Mouse (Mus musculus) heart, embryonic 15.5 days (tissue): ENCODE measurements at regions not wholly inside any gene's neighbourhood (a gene's known extent, or its start where the extent isn't known, plus 50 kb on each side); places are given as distances from the start of the nearest gene placed in this dataset.

Experiments used
- ATAC-seq: fragments of 200-750 bp; cut with Nextera tagmentation; replicated peaks from 2 replicates; pipeline ENCODE4 v1.8.0; 2017; ENCODE audit warnings: low read depth, moderate TSS enrichment; ENCODE audit not compliant: insufficient number of reproducible peaks, insufficient read depth, low FRiP score
- H3K27ac ChIP-seq: fragments of 300-500 bp; sonication (generic); 2 replicates; pipeline ENCODE4 v1.5.1; 2015; ENCODE audit warnings: mild to moderate bottlenecking, inconsistent platforms
- H3K27me3 ChIP-seq: fragments of 300-500 bp; sonication (generic); 2 replicates; pipeline ENCODE4 v1.6.1; 2015; ENCODE audit warnings: inconsistent platforms
- H3K36me3 ChIP-seq: fragments of 300-500 bp; sonication (generic); 2 replicates; pipeline ENCODE4 v1.6.1; 2015; ENCODE audit warnings: mild to moderate bottlenecking, inconsistent platforms
- H3K4me1 ChIP-seq: fragments of 300-500 bp; sonication (generic); replicated peaks from 2 replicates; pipeline ENCODE4 v1.6.1; 2015; ENCODE audit warnings: inconsistent platforms
- H3K4me2 ChIP-seq: fragments of 300-500 bp; sonication (generic); 2 replicates; pipeline ENCODE4 v1.6.1; 2015; ENCODE audit warnings: inconsistent platforms, mild to moderate bottlenecking, moderate library complexity
- H3K4me3 ChIP-seq: fragments of 300-500 bp; sonication (generic); 2 replicates; pipeline ENCODE4 v1.5.1; 2015; ENCODE audit warnings: mild to moderate bottlenecking, inconsistent platforms
- H3K9ac ChIP-seq: fragments of 300-500 bp; sonication (generic); 2 replicates; pipeline ENCODE4 v1.6.1; 2015; ENCODE audit warnings: mild to moderate bottlenecking, inconsistent platforms
- H3K9me3 ChIP-seq: fragments of 300-500 bp; sonication (generic); replicated peaks from 2 replicates; pipeline ENCODE4 v1.6.1; 2016; ENCODE audit warnings: inconsistent platforms
- WGBS: fragments of 180-500 bp; shearing (Covaris S2); methylation state at CpG from one replicate; pipeline ENCODE4 v1.1.7; 2015; ENCODE audit warnings: mixed read lengths; 5-methylcytosine and 5-hydroxymethylcytosine counted together

- no peak for ATAC-seq
- Histone ChIP-seq H3K27me3 (no peaks in the 10 kb centered on the region), H3K9ac (no peak overlapping the region), H3K4me2 (no peak overlapping the region), H3K27ac (no peak overlapping the region), H3K4me3 (no peak overlapping the region), H3K4me1 (0 out of 2 replicates have a peak, but pooled peaks cover 7% of the 10 kb centered on the region), H3K9me3 (no peaks in the 10 kb centered on the region), H3K36me3 (no peaks in the 10 kb centered on the region)
- 48% methylated on average over 6 of the region's 6 CpGs for WGBS
Observed at GRCm38 (mm10) chr8:115544067-115544466, 163.5 kb downstream of the Maf start.

DNA sequence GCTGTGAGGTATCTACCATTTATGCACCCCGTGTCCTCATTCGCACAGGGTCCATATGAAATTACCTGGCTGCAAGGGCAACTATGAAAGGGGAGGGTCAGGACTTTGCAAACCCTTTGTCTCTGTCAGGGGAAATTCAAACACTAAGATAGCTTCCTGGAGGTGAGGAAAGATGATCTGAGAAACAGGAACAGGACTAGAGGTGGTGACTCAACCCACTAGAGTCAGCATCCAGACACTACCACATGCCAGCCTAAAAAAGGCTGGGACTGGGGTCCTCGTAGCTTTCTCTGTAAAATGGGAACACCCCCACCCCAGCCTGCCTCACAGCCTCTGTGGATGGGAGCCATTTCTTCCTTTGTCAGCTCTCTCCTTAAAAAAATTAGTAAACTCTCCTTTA, 164.7 kb downstream of the Maf start:
- no peaks in the 10 kb centered on the region for H3K9me3 ChIP-seq
- no peaks in the 10 kb centered on the region for H3K36me3 ChIP-seq
- ATAC-seq: no peak
- H3K9ac ChIP-seq: no peak overlapping the region
- no peak overlapping the region for H3K27ac ChIP-seq
- H3K27me3 ChIP-seq: no peaks in the 10 kb centered on the region
- H3K4me1 ChIP-seq: peaks cover 12% of the 10 kb centered on the region; the same call in 1 of the 2 replicates
- no peak overlapping the region for H3K4me3 ChIP-seq
- WGBS: 93% methylated on average over 3 of the region's 3 CpGs
- H3K4me2 ChIP-seq: no peak overlapping the region

GRCm38 (mm10) chr8:115539600-115539999, 168.0 kb downstream of the Maf start:
- no peaks in the 10 kb centered on the region for H3K9me3 ChIP-seq
- no peak overlapping the region for H3K9ac ChIP-seq
- no peaks in the 10 kb centered on the region for H3K27me3 ChIP-seq
- 56% methylated on average over 9 of the region's 9 CpGs for WGBS
- H3K4me3 ChIP-seq: no peak overlapping the region
- 0 out of 2 replicates have a peak, but pooled peaks have one; percentile 50 for ATAC-seq
- H3K4me2 ChIP-seq: no peak overlapping the region
- H3K4me1 ChIP-seq: peaks cover 18% of the 10 kb centered on the region; the same call in 1 of the 2 replicates
- H3K36me3 ChIP-seq: no peaks in the 10 kb centered on the region
- H3K27ac ChIP-seq: no peak overlapping the region

- no peak for ATAC-seq
- H3K9me3 ChIP-seq: no peaks in the 10 kb centered on the region
- no peaks in the 10 kb centered on the region for H3K36me3 ChIP-seq
- no peak overlapping the region for H3K9ac ChIP-seq
- no peak overlapping the region for H3K4me2 ChIP-seq
- H3K27me3 ChIP-seq: no peaks in the 10 kb centered on the region
- no peak overlapping the region for H3K27ac ChIP-seq
- H3K4me3 ChIP-seq: no peak overlapping the region
- WGBS: 49% methylated on average over 4 of the region's 4 CpGs
- H3K4me1 ChIP-seq: peaks cover 16% of the 10 kb centered on the region; the same call in 1 of the 2 replicates
Observed at GRCm38 (mm10) chr8:115538236-115538635, 169.4 kb downstream of the Maf start.

DNA sequence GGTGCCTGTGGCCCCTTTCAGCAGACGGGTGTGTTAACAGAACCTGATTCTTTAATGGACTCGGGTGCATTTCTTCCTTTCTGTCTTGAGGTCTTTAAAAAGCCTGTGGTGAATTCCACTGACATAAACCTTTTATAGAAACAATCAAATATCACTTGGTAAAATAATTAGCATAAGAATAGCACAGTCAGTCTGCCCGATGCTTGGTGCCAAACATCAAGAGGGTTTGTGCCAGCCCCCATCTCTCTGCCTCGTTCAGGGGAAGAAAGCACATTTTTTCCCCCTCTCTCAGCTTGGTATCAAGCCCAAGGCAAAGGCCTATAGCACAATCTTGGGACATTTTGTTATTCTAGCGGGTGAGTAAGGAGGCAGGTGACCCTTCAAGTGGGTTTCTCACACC, 169.8 kb downstream of the Maf start:
- no peaks in the 10 kb centered on the region for H3K9me3 ChIP-seq
- H3K4me1 ChIP-seq: peaks cover 16% of the 10 kb centered on the region; the same call in 1 of the 2 replicates
- H3K27me3 ChIP-seq: no peaks in the 10 kb centered on the region
- no peak overlapping the region for H3K9ac ChIP-seq
- no peak overlapping the region for H3K27ac ChIP-seq
- no peaks in the 10 kb centered on the region for H3K36me3 ChIP-seq
- H3K4me3 ChIP-seq: no peak overlapping the region
- 51% methylated on average over 5 of the region's 5 CpGs for WGBS
- ATAC-seq: no peak
- no peak overlapping the region for H3K4me2 ChIP-seq

DNA sequence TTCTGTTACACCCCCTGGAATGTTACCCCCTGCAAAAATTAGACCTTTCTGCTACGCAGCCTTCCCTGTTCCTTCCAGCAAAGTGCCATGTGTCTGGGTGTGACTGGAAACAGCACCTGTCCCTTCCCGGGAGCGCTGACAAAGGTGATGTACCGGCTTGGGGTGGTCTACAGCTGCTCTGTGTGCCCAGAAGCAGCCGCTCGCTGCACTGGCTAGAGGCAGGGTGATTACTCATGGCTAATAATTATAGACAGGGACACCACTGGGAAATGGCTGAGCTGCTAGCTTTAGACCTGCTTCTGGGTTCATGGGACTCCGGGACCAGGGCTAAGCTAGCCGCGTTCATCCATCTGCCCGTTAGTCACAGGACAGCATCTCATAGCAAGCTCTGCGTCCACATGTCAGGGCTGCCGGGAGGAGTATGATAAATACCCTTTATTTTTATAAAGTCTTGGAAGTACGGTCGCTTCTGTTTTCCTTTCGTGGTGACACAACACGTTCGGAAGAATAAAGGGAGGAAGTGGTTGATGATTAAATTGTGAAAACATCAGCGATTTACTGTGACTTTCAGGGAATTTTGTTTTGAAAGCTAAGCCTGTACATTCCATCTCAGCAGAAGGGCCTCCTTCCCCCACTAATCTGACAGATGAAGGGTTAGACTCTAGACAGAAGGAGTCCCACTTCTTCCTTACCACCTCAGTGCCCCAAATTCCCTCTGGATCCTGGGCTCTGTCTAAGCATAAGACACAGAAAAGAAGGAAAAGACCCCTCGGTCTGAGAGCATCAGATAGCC, 170.8 kb downstream of the Maf start:
- no peak overlapping the region for H3K27ac ChIP-seq
- no peak overlapping the region for H3K9ac ChIP-seq
- no peak overlapping the region for H3K4me3 ChIP-seq
- H3K36me3 ChIP-seq: no peaks in the 10 kb centered on the region
- no peaks in the 10 kb centered on the region for H3K9me3 ChIP-seq
- H3K4me1 ChIP-seq: peaks cover 16% of the 10 kb centered on the region; the same call in 1 of the 2 replicates
- H3K27me3 ChIP-seq: no peaks in the 10 kb centered on the region
- WGBS: 49% methylated on average over 19 of the region's 19 CpGs
- ATAC-seq: no peak
- no peak overlapping the region for H3K4me2 ChIP-seq

DNA sequence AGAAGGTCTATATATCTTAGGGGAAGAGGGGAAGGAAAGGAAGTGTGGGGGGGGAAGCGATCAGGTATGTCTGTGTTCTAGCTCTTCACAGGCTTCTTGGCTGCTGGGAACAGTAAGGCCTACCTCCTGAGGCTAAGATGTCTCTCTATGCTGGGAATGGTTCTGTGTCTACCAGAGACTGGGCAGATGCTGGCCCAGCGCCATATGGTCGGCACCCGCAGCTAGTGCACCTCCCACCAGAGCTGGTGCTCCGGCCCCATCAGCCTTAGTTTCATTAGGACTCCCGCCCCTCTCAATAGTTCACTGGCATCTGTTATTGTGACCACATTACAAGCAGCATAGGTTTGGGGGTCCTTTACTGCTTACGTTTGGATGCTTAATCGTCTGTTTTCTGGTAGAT, 171.6 kb downstream of the Maf start:
- Histone ChIP-seq H3K9ac (no peak overlapping the region), H3K4me3 (no peak overlapping the region), H3K9me3 (no peaks in the 10 kb centered on the region), H3K36me3 (no peaks in the 10 kb centered on the region), H3K27me3 (no peaks in the 10 kb centered on the region), H3K4me2 (no peak overlapping the region), H3K4me1 (peaks cover 16% of the 10 kb centered on the region; the same call in 1 of the 2 replicates), H3K27ac (no peak overlapping the region)
- 74% methylated on average over 8 of the region's 8 CpGs for WGBS
- no peak for ATAC-seq

- no peaks in the 10 kb centered on the region for H3K9me3 ChIP-seq
- H3K4me3 ChIP-seq: no peak overlapping the region
- ATAC-seq: no peak
- H3K27me3 ChIP-seq: no peaks in the 10 kb centered on the region
- WGBS: 62% methylated on average over 2 of the region's 2 CpGs
- H3K4me1 ChIP-seq: peaks cover 17% of the 10 kb centered on the region
- H3K4me2 ChIP-seq: no peak overlapping the region
- no peak overlapping the region for H3K27ac ChIP-seq
- no peak overlapping the region for H3K9ac ChIP-seq
- no peaks in the 10 kb centered on the region for H3K36me3 ChIP-seq
Observed at GRCm38 (mm10) chr8:115534030-115534429, 173.6 kb downstream of the Maf start.

DNA sequence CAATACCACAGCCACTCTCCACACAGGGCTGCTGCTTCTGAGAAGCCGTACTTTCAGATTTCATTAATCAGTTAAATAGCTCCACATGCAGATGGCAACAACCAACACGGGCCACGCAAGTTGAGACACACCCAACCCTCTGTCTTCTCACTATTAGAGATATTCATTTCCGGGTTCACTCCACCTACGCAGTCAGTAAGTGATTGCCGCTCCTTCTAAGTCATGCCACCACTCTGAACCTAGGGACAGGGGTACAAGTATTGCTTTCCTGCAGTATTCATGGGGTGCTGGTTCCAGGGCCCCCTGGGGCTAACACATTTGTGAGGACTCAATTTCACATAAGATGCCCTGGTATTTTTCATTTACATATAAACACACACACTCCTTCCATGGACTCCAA, 176.3 kb downstream of the Maf start:
- 84% methylated on average over 6 of the region's 6 CpGs for WGBS
- Histone ChIP-seq H3K36me3 (no peaks in the 10 kb centered on the region), H3K4me3 (no peak overlapping the region), H3K9me3 (no peaks in the 10 kb centered on the region), H3K4me1 (peaks cover 14% of the 10 kb centered on the region), H3K27ac (no peak overlapping the region), H3K4me2 (no peak overlapping the region), H3K9ac (no peak overlapping the region), H3K27me3 (no peaks in the 10 kb centered on the region)
- ATAC-seq: no peak

- no peak overlapping the region; the same call in 1 of the 2 replicates for H3K27ac ChIP-seq
- ATAC-seq: no peak
Observed at GRCm38 (mm10) chr8:115529568-115530342, 177.8 kb downstream of the Maf start.

DNA sequence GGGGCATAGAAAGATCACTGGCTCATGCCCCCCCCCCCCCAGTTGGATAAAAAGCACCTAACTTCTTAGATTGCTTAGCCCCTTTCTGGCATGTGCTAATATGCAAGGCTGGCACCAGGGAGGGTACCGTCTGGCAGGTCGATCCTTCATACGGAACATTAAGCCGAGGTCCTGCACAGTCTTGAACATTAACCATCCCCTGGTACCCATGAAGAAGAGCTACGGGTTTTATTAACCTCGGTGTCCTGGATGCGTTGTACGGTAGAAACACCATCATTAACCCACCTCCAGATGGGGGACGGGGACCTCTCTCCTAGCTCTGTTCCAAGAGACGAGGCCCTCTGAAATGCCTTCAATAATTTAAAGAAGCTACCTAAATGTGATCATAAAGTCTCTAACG, 178.7 kb downstream of the Maf start:
- Histone ChIP-seq H3K9ac (no peak overlapping the region), H3K4me3 (no peak overlapping the region), H3K36me3 (no peaks in the 10 kb centered on the region), H3K27ac (no peak overlapping the region), H3K9me3 (no peaks in the 10 kb centered on the region), H3K4me1 (peaks cover 20% of the 10 kb centered on the region), H3K27me3 (no peaks in the 10 kb centered on the region), H3K4me2 (no peak overlapping the region)
- ATAC-seq: no peak
- WGBS: 92% methylated on average over 11 of the region's 11 CpGs

More at GRCm38 (mm10) chr8:115529568-115530342, 177.8 kb downstream of the Maf start:
- Histone ChIP-seq H3K4me1 (peaks cover 18% of the 10 kb centered on the region), H3K36me3 (no peaks in the 10 kb centered on the region), H3K4me3 (no peak overlapping the region), H3K27me3 (no peaks in the 10 kb centered on the region), H3K9ac (no peak overlapping the region), H3K4me2 (peak overlapping the region; percentile 22), H3K9me3 (no peaks in the 10 kb centered on the region)
- WGBS: 26% methylated on average over 14 of the region's 14 CpGs
